Mouse (Mus musculus) cerebellum, adult 11 months (tissue): ENCODE measurements at regions not wholly inside any gene's neighbourhood (a gene's known extent, or its start where the extent isn't known, plus 50 kb on each side); places are given as distances from the start of the nearest gene placed in this dataset.
"Not testable (repeated sequence)": the region's sequence is repeated elsewhere in the genome, so short reads cannot be mapped to it uniquely, and the experiment has no call there.

ENCODE experiments used
- DNase-seq: peaks from one replicate; pipeline ENCODE4 v3.0.0; 2022

DNA sequence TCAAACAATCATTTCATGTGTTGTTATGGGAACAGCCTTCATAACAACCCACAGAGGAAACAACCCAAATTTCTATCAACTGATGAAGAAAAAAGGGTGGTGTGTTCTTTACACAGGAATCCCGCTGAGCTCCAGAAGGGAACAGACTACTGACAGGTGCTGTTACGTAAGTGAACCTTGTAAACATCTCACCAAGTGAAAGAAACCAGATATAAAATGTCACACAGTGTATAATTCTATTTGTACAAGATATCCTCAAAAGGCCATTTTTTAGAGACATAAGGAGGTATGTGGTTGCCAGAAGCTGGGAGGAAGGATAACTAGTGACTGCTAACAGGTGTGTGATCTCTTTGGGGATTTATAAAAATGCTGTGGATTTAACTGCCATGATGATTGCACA is 119.9 kb downstream of the Plod2 start:
- no peak for DNase-seq

DNA sequence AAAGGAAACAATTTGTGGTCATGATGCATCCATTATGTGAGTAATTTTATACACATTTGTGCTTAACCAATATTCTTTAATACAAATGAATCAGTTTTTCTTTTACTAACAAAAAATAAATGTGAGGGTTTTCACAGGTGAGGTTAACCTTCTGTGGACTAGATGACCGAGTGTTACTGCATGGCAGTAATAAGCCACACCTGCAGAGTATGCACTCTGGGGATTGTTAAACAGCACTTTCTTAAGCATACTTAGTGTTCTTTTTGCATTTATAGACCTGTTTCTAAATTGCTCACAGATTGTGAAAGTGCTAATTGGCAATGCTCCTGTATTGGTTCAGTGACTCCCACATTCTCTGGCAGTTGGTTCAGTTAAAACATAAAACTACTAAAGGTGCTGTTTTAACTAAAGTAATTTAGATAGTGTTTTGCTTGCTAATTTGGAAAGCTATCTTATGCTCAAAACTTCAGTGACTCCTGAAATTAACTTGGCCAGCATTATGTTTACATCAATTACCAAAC is 125.4 kb downstream of the Plod2 start:
- no peak for DNase-seq

DNA sequence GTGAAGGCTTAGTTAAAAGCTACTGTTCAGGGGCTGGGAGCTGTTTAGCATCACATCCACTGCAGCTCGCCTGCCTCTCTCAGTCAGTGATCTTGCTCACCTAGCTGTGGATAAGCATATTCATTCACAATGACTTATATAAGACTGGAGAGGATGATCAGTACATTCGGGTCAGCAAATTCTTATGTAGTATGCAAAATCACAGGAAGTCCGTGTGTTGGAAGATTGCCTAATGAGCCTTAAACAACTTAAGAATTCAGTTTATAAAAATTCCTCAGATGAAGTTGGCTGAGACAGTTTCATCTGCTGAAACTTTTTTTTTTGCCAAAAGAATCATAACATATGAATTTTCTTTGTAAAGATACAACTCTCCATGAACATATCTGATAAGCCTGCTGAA is 129.9 kb downstream of the Plod2 start:
- DNase-seq: no peak

DNA sequence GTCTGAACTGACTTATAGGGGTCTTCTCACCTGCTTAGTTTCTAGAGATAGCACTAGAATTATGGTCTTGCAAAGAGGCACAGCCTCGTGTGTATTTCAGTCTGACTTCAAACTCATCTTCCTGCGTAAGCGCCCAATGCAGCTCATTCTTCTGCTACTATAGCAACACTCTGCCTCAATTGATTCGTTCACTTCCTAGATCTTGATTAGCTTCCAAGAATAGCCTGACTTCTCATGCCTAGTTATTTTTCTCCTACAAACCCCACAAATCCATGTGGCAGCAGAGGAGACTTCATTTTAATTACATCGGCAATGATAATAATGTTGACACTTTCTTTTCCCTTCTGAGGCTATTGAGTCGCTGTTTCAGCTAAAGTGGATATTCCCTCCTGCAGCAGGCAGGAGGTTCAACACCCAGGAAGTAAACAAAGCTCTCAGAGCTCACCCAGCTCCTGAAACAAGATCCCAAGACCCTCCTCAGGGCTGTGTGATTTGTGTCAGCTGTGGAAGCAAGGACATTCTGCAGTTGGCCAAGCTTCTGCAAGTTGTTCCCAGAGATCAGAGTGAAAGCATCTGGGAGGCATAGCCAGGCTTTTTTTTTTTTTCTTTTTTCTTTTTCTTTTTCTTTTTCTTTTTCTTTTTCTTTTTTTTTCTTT is 152.5 kb downstream of the Plod2 start:
- no peak for DNase-seq

DNA sequence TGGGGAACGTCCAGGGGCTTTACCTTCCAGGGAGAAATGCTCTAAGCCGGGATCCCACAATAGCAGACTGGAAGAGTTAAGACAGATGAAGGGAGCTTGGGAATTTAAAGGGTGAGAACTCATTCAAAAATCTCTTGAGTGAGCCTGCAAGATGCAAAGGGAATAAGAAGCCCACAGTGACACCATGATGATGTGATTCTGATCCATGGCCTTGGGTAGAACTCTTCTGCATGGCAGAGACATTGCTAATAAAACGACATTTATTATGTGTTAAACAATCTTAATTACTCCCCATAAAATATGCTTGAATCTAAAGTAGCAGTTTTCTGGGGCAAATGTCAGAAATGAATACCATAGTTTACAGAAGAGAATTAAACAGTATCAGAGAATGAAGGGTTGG is 155.9 kb downstream of the Plod2 start:
- no peak for DNase-seq

DNA sequence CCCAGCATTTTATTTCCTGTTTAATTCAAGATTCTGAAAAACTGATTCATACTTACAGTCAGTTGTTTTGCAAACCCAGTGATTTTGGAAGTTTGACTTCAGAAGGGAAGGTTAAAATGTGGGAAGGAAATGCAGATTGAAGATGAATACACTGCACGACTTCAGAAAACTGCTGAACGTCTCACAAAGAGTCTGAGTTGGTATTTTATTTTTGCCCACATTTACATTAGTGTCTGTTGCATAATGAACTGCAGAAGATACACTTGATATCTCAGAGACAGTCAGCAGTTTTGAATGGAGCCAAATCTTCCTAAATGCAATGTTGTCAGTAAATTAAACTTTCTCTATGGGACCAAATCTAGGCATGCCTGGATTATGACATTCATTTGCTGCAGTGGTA is 162.7 kb downstream of the Plod2 start:
- DNase-seq: no peak

DNA sequence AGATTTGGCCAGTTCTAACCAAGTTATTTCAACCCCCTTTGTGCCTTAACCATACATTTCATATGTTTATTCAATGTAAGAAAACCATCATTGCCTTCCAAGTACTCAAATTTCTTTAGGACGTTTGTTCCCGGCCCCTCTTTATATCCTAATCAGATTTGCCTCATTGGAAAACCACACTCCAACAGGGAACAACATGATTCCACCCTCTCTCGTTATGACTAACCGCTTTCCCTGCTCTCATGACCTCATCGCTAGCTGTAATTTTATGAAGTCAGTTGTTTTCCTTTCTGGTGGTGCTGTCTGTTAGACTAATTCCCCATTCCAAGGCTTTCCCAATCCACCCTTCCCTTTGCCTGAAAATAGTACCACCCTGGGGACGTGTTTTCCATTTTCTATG is 165.0 kb downstream of the Plod2 start:
- DNase-seq: no peak

DNA sequence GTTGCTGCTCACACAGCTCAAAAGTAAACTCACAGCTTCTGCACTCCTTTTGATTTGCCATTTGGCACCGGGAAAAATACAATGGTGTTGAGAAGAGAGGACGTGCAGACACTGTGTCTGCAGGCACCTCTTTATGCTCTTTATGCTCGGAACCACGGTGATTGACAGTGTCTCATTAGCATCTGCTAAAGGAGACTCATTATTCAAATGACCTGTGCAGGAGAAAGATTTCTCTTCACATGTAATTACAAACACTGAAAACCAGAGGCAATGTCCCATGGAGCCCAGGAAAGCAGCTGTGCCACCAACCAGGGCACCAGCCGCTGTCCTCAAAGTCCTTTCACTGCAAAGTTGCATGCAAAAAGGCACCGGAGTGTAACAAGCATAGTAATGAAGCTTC is 175.2 kb downstream of the Plod2 start:
- no peak for DNase-seq

DNA sequence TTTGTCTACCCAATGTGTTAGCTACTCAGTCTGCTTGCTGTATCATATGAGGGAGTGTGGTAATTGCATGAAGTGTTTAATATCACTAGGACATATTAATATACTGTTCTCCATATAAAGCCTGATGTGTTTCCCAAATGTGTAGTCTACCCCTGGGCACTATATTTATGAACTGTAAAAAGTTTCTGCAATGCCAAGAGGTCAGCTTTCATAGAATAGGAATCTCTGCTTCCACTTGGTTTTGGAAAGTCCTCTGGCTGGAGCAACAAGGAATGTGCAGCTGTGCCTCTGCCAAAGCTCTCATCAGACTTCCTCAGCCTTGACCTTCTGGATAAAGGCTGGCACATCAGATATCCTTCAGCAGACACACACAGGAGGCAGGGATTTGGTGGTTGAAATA is 176.3 kb downstream of the Plod2 start:
- DNase-seq: no peak

DNA sequence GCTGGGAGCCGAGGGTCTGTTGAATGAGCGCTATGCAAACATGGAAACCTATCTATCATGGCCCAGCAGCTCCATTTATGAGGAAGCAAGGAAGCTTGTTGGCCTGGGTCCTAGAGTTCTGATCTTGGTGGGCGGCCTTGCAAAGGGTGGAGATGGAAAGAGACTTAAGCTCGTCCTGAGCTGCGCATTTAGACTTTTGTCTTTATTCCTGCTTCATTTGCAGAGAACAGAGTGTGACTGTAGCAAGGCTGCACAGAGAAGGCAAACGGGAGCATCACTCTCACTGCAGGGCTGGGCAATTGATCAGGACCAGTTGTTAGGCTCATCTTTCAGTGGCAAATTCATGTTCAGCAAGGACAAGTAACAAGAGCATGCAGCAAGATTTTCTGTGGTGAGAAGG is 177.2 kb downstream of the Plod2 start:
- DNase-seq: no peak

DNA sequence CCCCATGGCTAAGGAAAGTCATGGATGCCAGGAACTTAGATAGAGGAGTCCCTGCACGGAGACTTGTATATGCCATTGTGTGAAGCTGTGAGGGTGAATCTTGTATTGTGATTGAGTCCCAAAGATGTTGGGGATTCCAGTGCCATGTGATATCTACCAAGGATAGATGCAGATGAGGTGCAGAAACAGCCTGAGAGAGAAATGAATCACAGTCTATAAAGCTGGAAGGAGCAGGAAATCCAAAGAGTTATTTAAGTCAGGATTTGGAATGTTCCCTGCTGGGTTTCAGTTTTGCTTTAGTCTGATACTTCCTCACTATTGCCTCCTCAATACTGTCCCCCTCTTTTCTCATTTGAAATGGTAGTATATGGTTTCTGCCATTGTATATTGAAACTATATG is 186.8 kb downstream of the Plod2 start:
- DNase-seq: no peak

DNA sequence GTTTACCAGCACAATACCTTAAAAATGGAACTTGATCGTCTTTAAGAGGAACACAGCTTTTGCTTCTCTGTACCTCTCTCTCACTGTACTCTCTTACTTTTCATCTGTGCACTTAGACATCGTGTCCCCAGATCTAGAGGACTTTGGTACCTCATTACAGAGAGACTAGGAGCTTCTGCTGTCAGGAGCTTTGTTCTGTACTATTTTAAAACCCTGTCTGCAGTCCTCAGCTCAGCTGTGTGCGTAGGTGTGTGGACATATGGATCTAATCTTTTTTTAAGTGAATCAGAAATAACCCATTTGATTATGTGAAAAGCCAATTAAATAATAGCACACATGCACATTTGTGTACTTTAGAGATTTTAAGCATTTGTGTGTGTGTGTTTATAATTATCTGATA is 189.4 kb downstream of the Plod2 start:
- DNase-seq: no peak

DNA sequence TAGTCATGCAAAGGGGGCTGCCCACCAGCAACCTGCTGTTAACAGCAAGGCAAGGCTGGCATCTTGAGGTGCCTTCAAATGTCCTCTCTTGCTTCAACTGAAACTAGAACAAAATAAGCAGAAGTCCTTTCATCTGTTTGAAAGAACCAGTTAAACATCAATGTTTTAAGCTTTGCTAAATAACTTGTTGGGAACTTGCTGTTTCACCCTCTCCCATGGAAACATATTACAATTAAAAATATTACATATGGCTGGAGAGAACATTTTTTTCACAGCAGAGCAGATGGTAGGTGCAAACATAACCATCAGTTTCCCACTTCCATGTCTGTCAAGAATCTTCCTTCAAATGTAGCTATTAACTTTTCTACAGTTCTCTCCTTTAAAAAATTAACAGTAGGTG is 225.5 kb downstream of the Plod2 start:
- DNase-seq: no peak

DNA sequence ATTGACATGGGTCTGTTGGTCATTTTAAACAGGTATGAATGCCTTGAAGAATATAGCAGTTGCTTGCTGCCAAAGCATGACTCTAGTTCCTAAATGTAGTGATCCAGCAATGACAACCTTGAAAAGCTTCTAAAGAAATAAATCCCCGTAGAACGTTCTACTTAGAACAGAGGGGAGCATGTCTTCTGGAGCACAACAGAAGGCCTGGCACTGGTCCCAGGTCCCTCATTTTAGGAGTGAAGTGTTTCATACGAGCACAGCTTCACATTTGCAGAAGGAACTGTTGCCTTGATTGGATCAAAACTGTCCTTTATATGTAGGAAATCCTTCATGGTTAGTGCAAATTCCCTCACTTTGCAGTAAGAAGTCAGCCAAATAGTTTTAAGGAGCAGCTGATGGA is 226.4 kb downstream of the Plod2 start:
- DNase-seq: no peak

DNA sequence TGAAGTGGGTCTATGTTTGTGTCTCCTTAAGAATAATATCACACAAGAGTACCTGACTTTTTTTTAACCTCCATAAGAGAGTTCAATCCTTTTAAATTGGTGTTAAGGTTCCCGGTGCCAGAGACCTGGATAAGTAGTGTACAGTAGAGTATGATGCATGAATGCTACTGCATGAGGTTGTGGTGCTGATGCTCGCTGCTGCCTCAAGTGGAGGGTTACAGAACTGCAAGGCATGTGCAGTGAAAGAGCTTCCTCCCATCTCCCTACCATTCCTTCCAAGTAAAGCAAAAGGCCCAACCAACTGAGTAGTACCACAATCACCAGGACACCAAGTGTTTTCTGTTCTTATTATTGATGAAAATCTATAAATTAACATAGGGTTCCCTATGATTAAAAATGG is 227.5 kb downstream of the Plod2 start:
- peak; percentile 1 for DNase-seq

DNA sequence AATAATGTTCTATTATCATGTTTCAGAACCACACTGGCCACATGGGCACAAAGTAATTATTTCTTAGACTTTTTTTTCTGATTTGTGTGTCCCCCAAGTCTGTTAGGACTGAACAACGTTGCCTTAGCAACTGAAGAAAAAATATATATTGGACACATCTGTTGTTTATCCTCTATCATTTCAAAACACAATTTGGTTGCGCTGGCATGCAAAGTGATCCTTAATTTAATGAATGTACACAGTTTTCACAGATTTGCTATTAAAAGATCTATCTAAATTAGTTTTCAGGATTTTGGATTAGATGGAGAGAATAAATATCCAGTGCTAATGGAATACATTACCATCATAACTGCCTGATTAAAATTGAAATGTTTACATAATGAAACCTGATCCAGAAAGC is 229.0 kb downstream of the Plod2 start:
- no peak for DNase-seq

DNA sequence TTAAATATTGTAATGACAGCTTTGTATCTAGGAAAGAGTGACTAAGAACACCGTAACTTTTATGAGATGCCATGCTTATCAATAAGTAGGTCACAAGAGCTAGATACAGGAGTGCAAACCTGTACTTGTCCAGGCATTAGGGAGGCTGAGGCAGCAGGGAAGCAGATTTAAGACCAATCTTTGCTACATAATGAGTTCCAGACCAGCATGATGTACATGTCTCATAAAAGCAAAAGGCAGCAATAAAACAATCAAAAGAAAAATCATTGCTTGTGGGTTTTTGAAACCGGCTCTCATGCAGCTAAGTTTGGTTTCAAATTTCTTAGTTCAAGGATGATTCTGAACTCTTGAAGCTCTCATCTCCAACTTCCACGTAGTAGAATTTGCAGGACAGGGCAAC is 229.7 kb downstream of the Plod2 start:
- DNase-seq: no peak

DNA sequence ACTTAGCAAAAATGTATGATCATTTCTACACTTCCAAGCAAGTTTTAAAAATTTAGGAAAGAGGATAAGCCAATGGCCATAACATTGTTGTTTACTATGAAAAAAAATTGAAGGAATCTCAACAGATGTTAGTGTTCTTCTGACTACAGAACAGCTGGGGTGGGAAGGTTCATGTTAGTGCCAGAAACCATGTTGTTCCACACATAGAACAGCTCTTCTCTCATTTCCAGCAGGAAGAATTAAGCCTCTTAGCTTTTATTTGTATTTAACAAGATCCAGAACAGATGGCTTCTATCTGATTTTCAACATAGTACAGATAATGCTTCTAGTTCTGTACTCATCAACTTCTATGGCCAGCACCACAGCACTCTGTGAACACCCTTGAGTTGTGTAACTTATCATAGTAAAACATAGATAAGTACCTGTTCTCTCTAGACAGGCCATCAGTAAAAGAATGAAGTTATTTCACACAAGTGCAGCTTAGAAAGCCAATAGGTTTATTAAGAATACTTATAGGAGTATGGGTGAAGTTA is 241.0 kb downstream of the Plod2 start:
- no peak for DNase-seq

DNA sequence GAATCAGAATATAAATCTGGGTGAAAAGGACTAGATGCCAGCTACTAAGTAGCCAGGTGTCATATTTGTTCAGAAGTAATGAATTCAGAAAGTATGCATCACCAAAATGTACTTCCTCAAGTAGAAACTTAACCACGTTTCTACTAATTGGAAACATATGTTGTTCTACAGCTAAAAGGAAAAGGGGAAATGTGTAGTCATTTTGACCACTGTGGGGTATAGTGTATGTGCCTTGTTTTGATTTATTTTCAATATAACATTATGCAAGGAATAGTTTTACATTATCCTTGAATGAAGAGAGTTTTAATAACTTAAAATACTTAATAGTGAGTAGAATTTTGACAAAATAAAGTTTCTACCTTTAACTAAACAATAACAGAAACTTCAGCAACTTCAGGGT is 257.7 kb downstream of the Plod2 start:
- no peak for DNase-seq

DNA sequence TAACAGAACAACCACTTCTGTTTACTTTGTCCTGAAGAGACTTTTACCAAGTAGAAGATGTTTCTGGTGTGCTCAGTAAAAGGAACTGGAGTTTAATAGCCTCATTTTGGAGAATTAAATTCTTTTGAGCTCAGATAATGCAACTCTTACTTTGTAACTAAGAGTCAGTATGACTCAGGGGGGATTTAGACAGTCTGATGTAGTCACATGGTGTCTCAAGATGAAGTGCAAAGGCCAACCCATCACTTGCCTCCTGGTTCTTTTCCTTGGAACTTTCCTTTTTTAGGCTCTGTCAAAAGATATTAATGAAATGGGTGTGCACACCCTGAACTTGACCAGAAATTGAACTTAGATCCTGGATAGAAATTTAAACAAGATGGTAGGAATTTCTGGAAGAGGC is 267.4 kb downstream of the Plod2 start:
- DNase-seq: no peak

DNA sequence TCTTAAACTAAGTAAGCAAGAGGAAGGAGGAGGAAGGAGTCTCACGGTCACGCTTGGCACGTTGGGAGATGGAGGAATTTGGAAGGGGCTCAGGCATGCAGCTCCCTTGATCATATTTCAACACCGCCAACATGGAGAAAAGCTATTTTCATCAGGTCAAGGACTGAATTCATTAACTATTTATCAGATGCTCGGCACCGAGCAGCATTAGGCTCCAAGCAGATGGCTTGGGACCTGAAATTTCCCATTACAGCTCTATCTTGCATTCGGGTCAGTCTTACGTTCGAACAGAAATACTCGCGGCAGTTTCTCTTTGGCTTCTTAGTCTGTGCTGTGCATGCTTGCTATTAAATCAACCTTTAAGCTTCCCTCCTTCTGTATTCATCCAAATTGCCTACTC is 278.7 kb downstream of the Plod2 start:
- no peak for DNase-seq

DNA sequence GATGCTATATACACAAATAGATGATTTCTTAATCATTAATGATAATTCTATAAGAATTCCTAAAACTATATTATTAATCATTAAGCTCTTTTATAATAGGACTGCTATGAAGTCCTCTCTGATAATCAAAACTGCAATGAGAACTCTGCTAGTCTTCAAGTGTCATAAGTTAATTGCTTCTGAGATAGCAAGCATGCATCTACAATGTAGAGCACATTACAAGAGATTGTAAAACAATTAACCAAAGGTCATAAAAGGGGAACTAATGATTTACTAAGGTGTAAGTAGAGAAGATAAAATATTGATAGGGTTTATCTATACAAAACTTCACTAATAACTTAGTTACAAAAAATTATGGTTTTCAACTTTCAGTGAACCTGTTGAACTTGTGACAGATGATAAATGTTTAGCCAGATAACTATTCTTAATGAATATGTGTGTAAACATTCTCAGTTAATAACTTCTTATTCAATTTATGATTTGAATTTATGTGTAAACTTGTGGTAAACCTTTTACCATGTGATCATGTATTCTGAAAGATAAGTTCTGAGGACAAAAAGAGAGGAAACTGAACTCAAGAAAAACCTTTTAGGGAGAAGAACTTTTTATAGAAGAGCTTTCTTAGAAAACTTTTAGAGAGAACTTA is 284.8 kb downstream of the Plod2 start:
- no peak for DNase-seq

DNA sequence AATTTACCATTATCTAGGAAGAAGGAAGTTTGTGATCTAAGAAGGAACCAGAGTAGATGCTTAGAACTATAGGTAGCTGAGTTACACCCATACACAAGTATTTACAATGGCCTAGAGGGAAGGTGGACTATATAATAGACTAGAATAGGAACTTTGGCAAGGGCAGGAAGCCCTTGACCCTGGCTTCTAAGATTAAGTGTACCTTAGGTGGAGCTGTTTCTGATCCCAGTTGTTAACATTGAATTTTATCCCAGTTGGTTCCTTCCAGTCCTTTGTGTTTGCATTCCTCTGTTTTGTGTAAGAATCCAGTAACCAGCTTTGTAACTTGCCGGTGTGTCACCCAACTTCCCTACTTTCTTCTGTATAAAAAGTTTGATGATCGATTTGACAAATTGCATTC is 294.1 kb downstream of the Plod2 start:
- DNase-seq: not testable (repeated sequence)

DNA sequence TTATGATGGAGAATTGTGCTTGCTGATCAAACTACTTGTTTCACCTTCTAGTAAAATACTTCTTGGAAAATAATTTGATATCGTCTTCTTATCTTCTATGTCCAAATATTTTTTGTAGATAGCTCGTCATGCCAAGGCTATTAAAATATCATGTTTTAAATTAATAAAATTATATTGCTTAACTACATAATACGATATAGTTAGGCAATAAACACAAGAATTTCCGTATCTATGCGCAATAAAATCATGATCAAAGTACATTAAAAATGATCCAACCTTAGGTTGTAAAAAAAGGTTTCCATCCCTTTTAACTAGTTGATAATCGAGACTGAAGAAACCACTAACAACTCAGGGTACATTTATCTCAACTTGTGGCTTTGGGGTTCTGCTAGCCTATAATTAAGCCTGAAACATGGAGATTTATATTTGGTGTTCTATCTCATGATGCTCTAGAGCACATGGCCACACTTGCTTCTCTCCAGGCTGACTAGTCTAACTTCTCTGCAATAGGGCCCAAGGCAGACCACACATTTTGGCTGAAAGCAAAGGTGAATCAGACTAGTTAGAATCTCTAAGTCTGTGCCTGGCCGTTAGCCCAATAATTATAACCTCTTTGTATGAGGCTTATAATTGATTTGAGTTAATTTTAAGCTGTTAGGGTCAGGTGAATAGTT is 314.5 kb downstream of the Plod2 start:
- DNase-seq: no peak
